Mouse (Mus musculus): ENCODE measurements around the gene Rufy3.

DNA sequence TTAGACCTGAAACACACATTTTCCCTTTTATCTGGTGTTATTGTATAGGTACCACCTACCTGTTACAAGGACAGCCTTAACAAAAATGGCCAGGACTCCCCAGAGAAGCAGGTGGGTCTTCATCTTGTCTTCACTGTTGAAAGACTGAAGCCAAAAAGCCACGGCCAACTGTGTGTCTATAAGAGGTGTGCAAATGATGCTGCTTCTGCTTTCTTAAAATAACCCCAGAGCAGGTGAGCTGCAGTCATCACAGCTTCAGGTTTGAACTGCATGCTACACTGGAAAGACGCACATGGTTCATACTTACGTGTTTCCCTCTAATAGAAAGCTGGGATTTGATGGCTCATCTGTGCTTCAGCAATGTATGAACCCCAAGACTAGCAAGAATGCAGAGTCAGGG, 37.2 kb upstream of the Rufy3 start, which contains the start of gene Jchain:
- TF ChIP-seq CTCF (IDR thresholded peaks at IDR 0.05; ENCODE audit: borderline replicate concordance, control insufficient read depth, extremely low read depth, insufficient read depth, low read length, poor library complexity) (no peak), POLR2A (IDR thresholded peaks at IDR 0.05; ENCODE audit: control insufficient read depth, extremely low read depth, insufficient read depth, low read length, poor library complexity) (no peak)
